Mouse (Mus musculus) neural tube, embryonic 11.5 days (tissue): ENCODE measurements around the gene Tmem189. TPM values are rescaled to one million over a fixed set of nuclear protein-coding genes. Genes with fewer than 3 reads are reported as not detected.

Experiments used
- ATAC-seq: fragments of 200-750 bp; cut with Nextera tagmentation; 2 replicates; pipeline ENCODE4 v1.8.0; 2017; ENCODE audit warnings: moderate number of reproducible peaks, mild to moderate bottlenecking, moderate TSS enrichment, moderate library complexity; ENCODE audit not compliant: insufficient read depth, low FRiP score, low TSS enrichment
- DNase-seq: peaks from one replicate; pipeline ENCODE4 v3.0.0-alpha.2; 2015; ENCODE audit warnings: low spot score
- H3K27ac ChIP-seq: fragments of 300-500 bp; sonication (generic); 2 replicates; pipeline ENCODE4 v1.5.1; 2014; ENCODE audit warnings: low read depth, mild to moderate bottlenecking, low read length
- H3K27me3 ChIP-seq: fragments of 300-500 bp; sonication (generic); 2 replicates; pipeline ENCODE4 v1.6.1; 2014; ENCODE audit warnings: mild to moderate bottlenecking, low read length, mixed read lengths; ENCODE audit not compliant: control insufficient read depth, insufficient read depth
- H3K36me3 ChIP-seq: fragments of 300-500 bp; sonication (generic); 2 replicates; pipeline ENCODE4 v1.6.1; 2014; ENCODE audit warnings: mild to moderate bottlenecking, low read length, moderate library complexity, mixed read lengths; ENCODE audit not compliant: control insufficient read depth, insufficient read depth
- H3K4me1 ChIP-seq: fragments of 300-500 bp; sonication (generic); 2 replicates; pipeline ENCODE4 v1.6.1; 2014; ENCODE audit warnings: low read length, mixed read lengths; ENCODE audit not compliant: control insufficient read depth, insufficient read depth
- H3K4me2 ChIP-seq: fragments of 300-500 bp; sonication (generic); 2 replicates; pipeline ENCODE4 v1.6.1; 2014; ENCODE audit warnings: low read depth, mild to moderate bottlenecking, moderate library complexity
- H3K4me3 ChIP-seq: fragments of 300-500 bp; sonication (generic); 2 replicates; pipeline ENCODE4 v1.5.1; 2014; ENCODE audit warnings: low read depth, low read length
- H3K9ac ChIP-seq: fragments of 300-500 bp; sonication (generic); 2 replicates; pipeline ENCODE4 v1.6.1; 2014; ENCODE audit warnings: mild to moderate bottlenecking, low read length
- H3K9me3 ChIP-seq: fragments of 300-500 bp; sonication (generic); 2 replicates; pipeline ENCODE4 v1.6.1; 2016; ENCODE audit warnings: low read length; ENCODE audit not compliant: control insufficient read depth
- WGBS: fragments of 180-500 bp; shearing (Covaris S2); extraction: QIAGEN DNeasy Blood & Tissue Kit; methylation state at CpG from one replicate; pipeline ENCODE4 v1.1.7; 2014; 5-methylcytosine and 5-hydroxymethylcytosine counted together
- polyA plus RNA-seq: library from polyadenylated mRNA; unstranded; fragments of >200 nt; fragmentation: Nextera tagmentation; extraction: Ambion mirVana; gene quantifications from 2 replicates; pipeline ENCODE4 v1.2.1, GENCODE M21; 2014

Tmem189 gene
- polyA plus RNA-seq, 1 experiment from 2014 or later = 40.4 TPM

DNA sequence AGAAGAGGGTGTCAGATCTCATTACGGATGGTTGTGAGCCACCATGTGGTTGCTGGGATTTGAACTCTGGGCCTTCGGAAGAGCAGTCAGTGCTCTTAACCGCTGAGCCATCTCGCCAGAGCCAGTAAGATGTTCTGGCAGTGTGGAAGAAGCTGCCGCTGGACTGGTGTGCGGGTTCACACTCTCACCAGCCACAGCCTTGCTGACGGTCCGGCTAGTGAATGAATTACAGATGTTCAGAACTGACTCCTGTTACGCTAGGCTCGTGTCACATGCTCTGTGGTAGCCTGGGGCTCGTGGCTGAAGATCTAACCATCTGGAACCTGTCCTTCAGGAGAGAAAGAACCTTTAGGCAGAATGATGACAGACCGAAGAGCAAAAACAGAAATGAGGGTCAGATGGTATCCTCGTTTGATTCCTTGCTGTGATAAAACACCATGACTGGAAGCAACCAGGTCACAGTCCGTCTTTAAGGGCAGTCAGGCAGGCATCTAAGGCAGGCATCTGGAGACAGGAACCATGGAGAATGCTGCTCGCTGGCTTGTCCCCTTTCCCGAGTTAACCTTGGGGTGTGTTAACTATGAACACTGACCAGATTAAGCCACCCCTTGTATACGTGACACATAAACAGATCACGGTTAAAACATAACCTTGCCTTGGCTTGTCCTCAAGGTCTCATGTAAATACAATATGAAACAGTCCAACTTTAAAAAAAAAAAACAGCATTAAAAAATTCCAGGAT is 23.5 kb downstream of the Tmem189 start:
- WGBS = 78% methylated on average over 18 of the region's 18 CpGs
- Histone ChIP-seq H3K27me3 (no peaks in the 10 kb centered on the region), H3K4me3 (no peak overlapping the region), H3K4me1 (no peaks in the 10 kb centered on the region), H3K36me3 (no peaks in the 10 kb centered on the region), H3K4me2 (no peak overlapping the region), H3K9ac (no peak overlapping the region), H3K27ac (no peak overlapping the region), H3K9me3 (no peaks in the 10 kb centered on the region)
- no peak for ATAC-seq
- DNase-seq = no peak

DNA sequence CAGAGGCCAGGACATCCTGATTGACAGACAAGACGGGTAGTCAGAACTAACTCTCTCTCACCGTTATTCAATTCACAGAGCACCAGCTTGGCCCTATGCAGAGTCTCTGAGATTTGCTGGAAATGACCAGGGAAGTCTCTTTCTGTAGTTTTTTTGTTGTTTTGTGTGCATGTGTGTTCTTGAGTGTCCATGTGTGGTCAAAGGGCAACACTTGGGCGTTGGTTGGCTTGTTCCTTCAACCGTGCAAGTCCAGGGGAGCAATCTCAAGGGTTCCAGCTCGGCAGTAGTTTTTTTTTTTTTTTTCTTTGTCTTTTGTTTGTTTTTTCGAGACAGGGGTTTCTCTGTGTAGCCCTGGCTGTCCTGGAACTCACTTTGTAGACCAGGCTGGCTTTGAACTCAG is 26.9 kb downstream of the Tmem189 start:
- no peak overlapping the region for H3K27ac ChIP-seq
- 56% methylated on average over 6 of the region's 6 CpGs for WGBS
- no peak overlapping the region for H3K4me2 ChIP-seq

DNA sequence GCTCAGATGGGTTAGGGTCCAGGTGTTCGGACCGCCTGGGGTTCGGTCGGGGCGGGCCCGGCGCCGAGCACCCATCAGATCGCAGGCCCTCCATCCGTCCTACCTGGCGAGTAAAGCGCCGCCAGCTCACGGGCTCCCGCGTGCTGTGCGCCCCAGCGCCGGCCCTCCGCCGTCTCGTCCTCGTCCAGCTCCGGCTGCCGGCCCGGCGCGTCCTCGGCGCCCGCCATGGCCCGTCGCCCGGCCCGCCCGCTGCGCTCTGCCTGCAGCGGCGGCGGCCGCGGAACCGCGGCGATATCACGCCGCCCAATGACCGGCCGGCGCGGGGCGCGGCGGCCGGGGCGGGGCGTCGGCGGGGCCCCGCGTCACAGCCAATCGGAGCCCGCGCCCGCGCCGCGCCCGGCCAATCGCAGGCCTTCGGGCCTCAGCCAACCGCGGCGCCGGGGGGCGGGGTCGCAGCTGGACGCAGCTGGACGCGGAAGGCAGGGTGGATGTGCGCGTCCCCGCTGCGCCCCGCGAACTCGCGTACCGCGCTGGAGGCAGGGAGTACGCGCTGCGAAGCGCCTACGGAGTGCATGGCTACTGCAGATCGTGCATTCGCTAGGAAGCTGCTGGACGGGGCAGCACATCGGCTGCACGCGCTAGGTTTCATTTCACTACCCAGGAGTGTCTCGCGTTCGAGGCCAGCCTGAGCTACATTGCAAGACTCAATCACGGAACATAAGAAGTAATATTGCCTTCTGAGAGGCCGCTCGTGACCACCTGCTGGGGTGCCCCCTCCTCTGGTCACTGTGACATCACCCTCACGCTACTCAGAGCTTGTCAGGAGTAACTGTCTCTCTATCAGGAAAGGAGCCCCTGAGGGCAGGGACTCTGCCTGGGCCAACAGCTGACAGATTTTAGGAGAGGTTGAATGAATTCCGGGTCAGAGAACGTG is 28.1 kb downstream of the Tmem189 start, which contains the start of gene Gm20431:
Gm20431 (minus strand) TSS at position 227 of the 934 bp plus-strand sequence.
- under 1% methylated on average over 76 of the region's 110 CpGs for WGBS
- Histone ChIP-seq H3K9me3 (no peaks in the 10 kb centered on the region), H3K27ac (0 out of 2 replicates have a peak within 1 kb of the TSS, but pooled peaks have one; percentile 46), H3K36me3 (no peaks in the 10 kb centered on the region), H3K4me2 (peak within 1 kb of the TSS; percentile 95), H3K27me3 (no peaks in the 10 kb centered on the region), H3K9ac (peak within 1 kb of the TSS; percentile 77), H3K4me1 (peaks cover 14% of the 10 kb centered on the region; the same call in 1 of the 2 replicates), H3K4me3 (peak within 1 kb of the TSS; percentile 81)
- DNase-seq (peak; percentile 97), ATAC-seq (peak; percentile 95)

More for the DNA sequence above, 26.9 kb downstream of the Tmem189 start:
- H3K36me3 ChIP-seq = no peaks in the 10 kb centered on the region
- H3K4me3 ChIP-seq = no peak overlapping the region
- no peaks in the 10 kb centered on the region for H3K9me3 ChIP-seq
- no peak overlapping the region for H3K9ac ChIP-seq
- peaks cover 14% of the 10 kb centered on the region; the same call in 1 of the 2 replicates for H3K4me1 ChIP-seq
- H3K27me3 ChIP-seq = no peaks in the 10 kb centered on the region
- ATAC-seq (no peak), DNase-seq (no peak)

DNA sequence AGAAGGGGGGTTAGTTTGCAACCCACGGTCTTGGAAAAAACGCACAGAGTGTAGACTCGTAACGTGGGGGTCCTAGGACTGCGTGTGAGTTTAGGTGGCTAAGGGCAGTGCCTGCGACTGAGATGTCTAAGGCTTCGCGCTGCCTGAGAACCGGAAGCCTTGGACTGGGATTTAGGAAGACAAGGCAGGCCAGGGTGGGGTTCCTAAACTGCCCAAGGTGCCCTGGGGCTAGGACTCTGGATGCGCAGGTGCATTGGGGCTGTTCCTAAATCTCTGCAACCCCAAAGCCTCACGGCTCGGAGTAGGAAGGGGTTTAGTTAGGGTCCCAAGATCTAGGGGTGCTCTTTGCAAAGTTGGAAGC is 29.0 kb downstream of the Tmem189 start:
- DNase-seq (peak; percentile 39), ATAC-seq (0 out of 2 replicates have a peak, but pooled peaks have one; percentile 14)
- 2% methylated on average over 12 of the region's 12 CpGs for WGBS
- peak overlapping the region; percentile 77 for H3K9ac ChIP-seq
- peaks cover 14% of the 10 kb centered on the region; the same call in 1 of the 2 replicates for H3K4me1 ChIP-seq
- H3K36me3 ChIP-seq = no peaks in the 10 kb centered on the region
- no peaks in the 10 kb centered on the region for H3K27me3 ChIP-seq
- no peak overlapping the region for H3K27ac ChIP-seq
- H3K4me3 ChIP-seq = peak overlapping the region; percentile 81
- H3K9me3 ChIP-seq = no peaks in the 10 kb centered on the region
- H3K4me2 ChIP-seq = peak overlapping the region; percentile 95

DNA sequence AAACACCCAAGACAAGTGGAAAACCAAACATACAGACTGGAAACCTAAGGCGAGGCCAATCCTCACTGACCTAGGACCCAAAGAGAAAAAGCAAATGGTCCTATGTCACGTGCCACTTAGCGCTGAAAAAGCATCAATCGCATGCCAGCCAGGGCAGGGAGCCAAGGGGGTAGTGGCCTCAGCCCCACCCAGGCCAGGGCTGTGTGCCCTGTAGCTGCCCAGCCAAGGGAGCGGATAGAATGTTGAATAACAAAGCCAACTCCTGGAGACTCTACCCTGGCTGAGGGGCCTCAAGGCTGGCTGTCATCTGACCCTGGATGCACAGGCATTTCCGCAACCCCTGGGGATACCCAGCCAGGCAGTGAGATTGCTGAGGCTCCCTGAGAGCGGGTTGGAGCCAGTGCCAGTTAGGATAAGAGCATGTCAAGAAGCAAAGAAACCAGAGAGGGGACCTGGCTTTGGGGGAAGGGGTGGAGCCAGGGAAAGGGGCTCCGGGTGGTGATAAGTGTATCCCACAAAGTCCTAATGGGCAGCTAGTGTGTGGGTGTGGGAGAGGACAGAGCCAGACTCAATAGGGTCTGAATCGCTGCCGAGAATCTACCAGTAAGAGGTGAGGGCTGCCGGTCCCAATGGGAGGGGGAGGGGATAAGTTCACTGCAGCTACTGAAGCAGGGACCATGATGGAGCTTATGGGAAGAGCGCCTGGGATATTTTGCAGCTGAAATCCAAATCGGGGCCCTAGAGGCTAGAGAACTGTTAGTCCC is 29.6 kb downstream of the Tmem189 start:
- Histone ChIP-seq H3K9me3 (no peaks in the 10 kb centered on the region), H3K9ac (peak overlapping the region; percentile 77), H3K4me2 (peak overlapping the region; percentile 95), H3K4me1 (peaks cover 14% of the 10 kb centered on the region; the same call in 1 of the 2 replicates), H3K4me3 (peak overlapping the region; percentile 81), H3K36me3 (no peaks in the 10 kb centered on the region), H3K27me3 (no peaks in the 10 kb centered on the region), H3K27ac (no peak overlapping the region)
- no peak for DNase-seq
- WGBS = 22% methylated on average over 13 of the region's 13 CpGs
- no peak for ATAC-seq

DNA sequence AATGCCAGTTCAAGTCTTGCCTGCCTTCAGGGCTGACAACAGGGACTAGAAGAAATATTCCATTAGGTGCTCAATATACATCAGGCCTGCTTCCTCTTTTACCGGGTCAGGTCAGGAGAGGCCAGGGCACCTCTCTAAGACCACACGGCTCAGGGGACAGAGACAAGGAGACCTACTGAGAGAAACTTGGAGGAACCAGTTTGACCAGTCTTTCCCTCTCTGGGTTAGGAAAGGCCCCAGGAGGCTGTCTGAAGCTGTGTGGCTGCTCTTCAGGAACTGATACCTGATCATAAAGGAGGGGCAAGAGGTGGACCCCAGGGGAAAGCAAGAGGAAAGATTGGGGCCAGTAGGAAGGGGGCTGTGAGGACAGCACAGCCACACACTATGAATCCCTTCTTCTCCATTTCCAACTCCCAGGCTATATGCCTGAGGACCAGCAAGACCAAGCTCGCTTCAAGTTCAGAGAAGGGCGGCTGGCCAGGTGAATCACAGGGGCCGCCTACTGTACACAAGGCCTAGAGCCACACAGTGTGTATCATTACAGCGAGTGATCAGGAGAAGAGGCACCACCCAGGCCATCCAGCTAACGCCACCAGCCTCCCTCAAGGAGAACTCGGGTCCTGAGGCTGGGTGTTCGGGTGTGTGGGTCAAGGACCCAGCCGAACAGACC is 30.3 kb downstream of the Tmem189 start:
- Histone ChIP-seq H3K36me3 (no peaks in the 10 kb centered on the region), H3K27ac (no peak overlapping the region), H3K9me3 (no peaks in the 10 kb centered on the region), H3K4me2 (peak overlapping the region; percentile 95; the same call in 1 of the 2 replicates), H3K4me3 (peak overlapping the region; percentile 81; the same call in 1 of the 2 replicates), H3K9ac (no peak overlapping the region), H3K27me3 (no peaks in the 10 kb centered on the region), H3K4me1 (peaks cover 14% of the 10 kb centered on the region; the same call in 1 of the 2 replicates)
- ATAC-seq (no peak), DNase-seq (no peak)
- 71% methylated on average over 10 of the region's 10 CpGs for WGBS

DNA sequence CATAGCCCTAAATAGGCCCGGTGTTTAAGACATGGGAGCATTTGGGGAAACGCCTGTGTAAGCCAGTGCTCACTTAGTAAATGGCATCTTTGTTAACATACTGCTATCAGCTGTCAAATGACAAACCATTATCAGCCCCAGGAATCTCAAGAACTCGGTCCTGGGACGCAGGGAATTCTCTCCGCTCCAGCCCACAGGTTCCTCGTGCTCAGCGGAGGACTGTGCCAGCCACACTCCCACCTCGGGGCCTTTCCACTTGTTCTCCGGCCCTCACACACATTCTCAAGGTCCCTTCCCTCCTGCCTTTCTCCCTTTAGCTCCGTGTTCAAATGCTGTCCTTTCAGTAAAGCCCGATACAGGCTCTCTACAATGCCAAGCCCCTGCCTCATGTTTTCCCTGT is 30.9 kb downstream of the Tmem189 start:
- H3K27me3 ChIP-seq = no peaks in the 10 kb centered on the region
- 81% methylated on average over 11 of the region's 11 CpGs for WGBS
- no peaks in the 10 kb centered on the region for H3K9me3 ChIP-seq
- no peak overlapping the region for H3K9ac ChIP-seq
- H3K36me3 ChIP-seq = no peaks in the 10 kb centered on the region
- H3K27ac ChIP-seq = no peak overlapping the region
- peaks cover 14% of the 10 kb centered on the region; the same call in 1 of the 2 replicates for H3K4me1 ChIP-seq
- H3K4me2 ChIP-seq = no peak overlapping the region
- H3K4me3 ChIP-seq = no peak overlapping the region
- DNase-seq (no peak), ATAC-seq (no peak)

DNA sequence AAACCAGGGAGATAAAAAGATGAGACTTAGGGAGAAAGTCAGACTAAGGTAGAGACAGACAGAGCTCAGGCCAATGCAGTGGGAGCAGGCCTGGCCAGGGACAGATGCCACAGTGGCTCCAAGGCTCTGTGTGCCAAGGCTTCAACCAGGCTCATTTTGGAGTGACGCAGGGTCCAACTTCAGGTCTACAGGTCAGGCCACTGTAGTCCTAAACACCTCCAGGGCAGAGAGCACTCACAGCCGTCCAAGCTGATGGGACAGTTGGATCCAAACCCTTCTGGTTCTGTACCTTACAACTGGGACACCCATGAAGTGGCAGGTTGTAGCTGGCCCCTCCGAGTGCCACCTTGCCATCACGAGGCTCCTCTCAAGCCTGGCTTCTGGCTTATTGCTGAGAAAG is 31.6 kb downstream of the Tmem189 start:
- ATAC-seq (no peak), DNase-seq (no peak)
- Histone ChIP-seq H3K9ac (no peak overlapping the region), H3K27me3 (no peaks in the 10 kb centered on the region), H3K27ac (no peak overlapping the region), H3K36me3 (no peaks in the 10 kb centered on the region), H3K9me3 (no peaks in the 10 kb centered on the region), H3K4me2 (no peak overlapping the region), H3K4me1 (peaks cover 14% of the 10 kb centered on the region; the same call in 1 of the 2 replicates), H3K4me3 (no peak overlapping the region)
- WGBS = 94% methylated on average over 4 of the region's 4 CpGs
